Mouse (Mus musculus) regulatory T cell (primary cell): ENCODE results near the gene Slc15a3.

Experiments
- in situ Hi-C: fragments of 300-600 bp; cut with MboI, MseI; formaldehyde crosslinking; loops from one replicate; pipeline ENCODE4 v1.15.1; 2025; ENCODE audit warnings: high pct_unique_total_duplicates

Gene Slc15a3

DNA sequence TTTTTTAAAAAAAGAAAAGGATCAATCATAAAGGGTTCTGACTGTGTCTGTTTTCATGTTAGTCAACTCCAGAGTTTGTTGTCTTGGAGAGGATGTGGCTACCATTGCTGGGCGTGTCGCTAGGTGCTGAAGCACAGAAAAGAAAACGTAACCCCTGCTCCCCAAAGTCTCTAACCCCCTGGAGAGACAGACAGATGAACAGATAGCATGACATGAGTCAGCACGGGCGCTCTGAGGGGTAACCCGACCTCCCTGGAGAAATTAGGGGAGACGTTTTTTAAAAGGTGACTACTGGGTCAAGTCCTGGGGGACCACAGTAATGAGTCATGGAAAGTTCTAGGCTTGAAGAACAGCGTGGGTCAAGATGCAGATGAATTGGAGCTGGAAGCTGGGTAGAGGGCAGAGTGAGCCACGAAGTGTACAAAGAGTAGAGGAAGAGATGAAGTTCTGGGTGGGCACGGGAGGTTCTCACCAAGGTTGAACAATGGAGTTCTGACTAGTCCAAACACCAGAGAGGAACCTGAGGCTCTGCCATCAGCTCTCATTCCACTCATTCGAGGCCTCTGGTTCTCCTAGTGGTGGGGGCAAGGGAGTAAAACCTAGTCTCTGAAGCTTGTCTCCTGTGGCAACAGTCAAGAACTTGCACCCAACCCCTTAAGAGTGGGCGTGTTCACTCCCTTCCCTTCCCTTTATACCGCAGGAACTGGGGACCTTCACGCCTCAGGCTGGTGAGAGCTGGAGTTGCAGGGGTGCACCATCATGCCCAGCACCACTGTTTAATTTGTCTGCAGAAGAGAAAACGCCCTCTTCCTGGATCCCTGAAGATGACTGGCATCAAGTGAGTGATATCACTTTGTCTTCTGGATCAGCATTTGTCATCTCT, at the start of gene Slc15a3:
Gene Slc15a3 (plus strand): TSS at position 718 of the 883 bp plus-strand sequence.
- in situ Hi-C loops = no loop called here

DNA sequence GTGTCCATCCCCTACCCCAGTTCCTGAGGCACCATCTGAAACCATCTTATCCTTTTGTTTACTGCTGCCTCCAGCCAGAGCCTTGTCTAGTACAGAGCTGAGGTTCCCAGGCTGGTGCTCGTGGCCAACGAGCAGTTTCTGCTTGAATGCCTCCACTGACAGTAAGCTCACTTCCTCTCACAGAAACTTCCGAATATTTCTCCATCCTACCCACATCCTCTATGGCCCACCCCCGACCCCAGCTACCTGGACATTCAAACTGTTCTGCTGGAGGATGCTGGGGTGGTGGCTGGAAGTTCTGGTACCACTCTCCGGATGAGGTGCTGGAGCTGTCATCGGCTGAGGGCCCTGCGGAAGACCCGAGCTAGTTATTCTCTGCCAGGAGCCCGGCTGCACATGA, 49.2 kb upstream of the Slc15a3 start:
- in situ Hi-C loops = no loop called here

DNA sequence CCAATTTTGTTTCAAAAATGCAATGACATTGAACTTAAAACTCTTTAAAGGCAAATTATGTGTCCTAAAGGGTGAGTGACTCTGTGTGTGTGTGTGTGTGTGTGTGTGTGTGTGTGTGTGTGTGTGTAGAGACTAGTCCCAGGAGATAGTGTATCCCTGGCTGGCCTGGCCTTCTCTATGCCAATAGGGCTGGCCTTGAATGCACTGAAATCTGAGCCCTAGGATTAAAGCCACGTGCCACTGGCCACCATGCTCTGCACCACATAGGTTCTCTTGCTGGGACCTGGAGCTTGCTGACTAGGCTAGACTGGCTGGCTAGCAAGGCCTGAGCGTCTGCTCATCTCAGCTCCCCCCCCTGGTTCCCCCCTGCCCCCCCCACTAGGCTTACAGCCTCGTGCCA, 46.5 kb upstream of the Slc15a3 start:
- in situ Hi-C loops = no loop called here

DNA sequence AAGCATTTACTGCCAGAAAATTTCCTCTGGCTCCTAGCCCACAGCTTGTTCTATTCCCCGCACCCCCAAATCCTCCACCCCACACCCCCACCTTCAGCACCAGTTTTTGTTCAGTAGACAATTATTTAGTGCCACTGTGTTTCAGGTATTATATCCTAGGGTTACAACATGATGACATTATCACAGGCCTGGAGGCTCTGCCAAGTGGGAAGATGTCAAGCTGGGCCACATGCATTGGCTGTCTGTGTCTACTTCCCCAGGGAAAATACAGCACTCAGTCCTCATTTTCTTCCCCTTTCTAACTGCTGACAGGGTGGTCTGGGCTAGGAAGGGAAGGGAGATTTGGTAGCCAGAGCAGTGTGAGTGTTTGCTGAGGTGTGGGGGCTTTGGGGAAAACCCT, 44.6 kb upstream of the Slc15a3 start:
- in situ Hi-C loops = no loop called here

DNA sequence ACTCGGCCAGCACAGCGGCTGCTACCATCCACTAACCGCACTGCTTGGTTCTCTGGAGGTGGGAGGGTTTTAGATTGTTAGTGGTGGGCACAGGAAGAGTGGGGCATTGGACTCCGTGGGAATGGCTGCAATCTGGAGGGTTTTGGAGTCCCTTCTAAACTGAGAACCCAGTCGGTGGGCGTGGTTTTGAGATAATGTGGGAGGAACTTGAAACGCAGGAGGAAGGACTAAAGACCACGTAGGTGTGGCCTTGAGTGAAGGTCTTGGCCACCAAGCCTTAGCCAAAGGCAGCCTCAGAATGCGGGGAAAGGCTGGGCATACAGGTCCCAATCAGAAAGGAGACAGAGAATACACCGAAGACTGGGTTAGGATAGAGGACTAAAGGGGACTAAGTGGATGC, 41.0 kb upstream of the Slc15a3 start:
- in situ Hi-C loops = no loop called here

DNA sequence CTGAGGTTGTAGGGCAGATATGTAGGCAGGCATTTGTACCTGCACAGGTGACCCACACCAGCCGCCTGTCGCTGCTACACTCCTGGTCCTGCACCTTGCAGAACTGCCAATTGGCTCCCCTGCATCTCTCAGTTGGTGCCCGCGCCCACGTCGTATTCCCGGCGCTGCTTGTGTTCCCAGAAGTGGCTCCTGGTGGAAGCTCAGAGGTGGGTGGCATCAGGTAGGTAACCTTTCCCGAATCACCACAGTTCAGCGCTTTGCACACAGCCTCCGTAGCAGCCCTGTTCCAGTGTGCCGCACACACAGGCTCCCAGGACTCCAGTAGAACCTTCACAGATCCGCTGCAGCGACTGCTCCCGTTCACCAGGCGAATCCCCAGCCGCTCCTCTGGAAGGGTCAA, 40.4 kb upstream of the Slc15a3 start:
- in situ Hi-C loops = no loop called here

DNA sequence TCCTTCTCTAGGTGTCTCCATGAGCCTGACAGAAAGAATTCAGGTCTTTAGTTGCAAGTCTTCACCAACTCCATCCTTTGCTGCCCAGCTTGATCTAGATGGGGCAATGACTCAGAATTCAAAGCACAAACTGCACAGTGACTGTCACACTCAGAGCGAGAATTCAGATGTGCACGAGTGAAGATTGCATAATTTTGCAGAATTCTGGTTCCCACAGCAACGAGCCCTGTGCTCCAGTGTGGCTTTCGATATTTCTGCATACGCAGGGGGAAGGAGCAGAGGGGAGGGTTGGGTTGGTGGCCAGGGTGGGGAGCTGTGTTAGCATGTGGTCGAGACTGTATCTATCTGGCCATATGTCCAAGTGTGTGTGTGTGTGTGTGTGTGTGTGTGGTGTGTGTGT, 38.5 kb upstream of the Slc15a3 start:
- in situ Hi-C loops = no loop called here

DNA sequence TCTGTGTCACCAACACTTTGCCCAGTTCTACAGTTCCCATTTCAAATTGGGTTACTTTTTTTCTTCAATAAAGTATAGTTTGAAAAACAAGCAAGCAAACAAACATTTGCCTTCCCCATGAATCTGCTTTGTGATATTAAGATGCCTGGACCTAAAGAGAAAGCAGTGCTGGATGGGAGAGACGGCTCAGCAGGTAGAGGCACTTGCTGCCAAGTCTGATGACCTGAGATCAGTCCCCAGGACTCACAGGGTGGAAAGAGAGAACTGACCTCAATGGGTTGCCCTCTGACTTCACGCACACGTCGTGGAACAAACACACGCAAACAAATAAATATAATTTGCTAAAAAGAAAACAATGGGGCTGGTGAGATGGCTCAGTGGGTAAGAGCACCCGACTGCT, 37.6 kb upstream of the Slc15a3 start:
- in situ Hi-C loops = no loop called here

DNA sequence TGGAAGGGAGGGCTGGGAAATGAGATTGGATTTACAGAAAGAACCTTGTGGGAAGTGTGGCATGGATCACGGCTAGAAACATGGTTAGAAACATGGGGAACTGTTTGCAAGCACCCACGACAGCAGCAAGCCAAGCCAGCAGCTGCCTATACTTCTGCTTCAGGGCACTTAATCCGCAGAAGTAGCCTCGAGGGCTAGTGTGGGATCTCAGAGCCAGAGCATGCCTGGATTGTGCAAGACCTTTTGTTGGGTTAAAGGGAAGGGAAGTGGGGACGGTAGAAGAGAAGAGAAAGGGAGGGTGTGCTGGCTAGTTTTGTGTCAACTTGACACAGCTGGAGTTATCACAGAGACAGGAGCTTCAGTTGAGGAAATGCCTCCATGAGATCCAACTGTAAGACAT, 35.8 kb upstream of the Slc15a3 start:
- in situ Hi-C loops = no loop called here

DNA sequence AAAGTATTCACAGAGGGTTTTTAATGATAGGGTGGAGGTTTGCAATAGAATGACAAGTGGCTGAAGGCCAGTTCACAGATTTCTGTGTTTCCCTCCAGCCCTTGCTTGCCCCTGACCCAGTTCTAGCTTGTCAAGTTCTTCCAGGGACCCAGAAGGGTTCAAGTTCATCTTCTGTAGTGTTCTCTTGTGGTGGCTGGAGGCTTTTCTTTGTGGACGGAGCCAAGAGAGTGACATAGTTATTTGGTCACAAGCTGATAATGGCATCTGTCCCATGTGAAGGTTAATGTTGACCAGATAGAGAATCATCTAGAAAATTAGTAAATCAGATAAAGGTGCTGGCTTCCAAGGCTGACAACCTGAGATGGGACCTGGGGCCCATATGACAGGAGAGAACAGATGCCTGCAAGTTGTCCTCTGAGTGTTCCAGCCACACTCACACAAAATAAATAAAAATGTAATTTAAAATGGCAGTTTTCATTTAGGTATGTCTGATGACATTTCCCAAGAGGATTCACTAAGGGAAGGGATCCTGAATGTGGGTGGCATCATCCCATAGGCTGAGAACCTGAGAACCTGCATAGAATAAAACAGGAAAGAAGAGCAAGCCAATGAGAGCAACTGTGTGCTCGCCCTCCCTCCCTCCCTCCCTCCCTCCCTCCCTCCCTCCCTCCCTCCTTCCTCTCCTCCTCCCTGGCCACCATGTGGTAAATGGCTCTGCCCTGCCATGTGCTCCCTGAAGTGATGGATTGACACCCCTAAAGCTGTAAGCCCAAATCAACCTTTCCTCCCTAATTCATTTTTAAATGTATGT, 34.5 kb upstream of the Slc15a3 start:
- in situ Hi-C loops = no loop called here

DNA sequence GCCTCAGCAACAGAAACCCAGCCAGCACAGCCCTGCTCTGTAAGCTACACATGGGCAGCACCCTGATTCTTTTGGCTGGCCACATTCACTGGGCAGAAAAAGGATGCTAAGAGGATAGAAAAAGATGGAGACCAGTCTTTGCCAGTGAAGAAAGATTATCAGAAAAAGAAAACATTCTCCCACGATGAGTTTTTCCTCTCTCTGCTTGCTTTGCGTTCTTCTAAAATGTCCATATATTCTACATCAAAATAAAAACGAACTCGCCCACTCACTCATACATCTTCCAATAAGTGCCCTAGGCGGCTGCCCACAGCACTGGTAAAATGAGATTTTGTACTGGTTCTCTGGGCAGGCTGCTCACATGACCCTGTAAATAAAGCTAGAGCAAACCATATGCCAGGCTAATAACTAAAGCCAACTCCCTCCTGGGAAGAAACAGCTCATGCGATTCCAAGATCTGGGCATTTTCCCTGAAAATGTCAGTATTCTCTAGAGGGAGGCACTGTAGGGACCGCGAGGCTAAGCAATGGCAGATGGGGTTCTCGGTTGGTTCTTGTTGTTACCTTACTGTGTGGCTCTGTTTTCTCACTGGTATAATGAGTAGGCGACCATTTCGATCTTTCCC, 33.8 kb upstream of the Slc15a3 start:
- in situ Hi-C loops = no loop called here

DNA sequence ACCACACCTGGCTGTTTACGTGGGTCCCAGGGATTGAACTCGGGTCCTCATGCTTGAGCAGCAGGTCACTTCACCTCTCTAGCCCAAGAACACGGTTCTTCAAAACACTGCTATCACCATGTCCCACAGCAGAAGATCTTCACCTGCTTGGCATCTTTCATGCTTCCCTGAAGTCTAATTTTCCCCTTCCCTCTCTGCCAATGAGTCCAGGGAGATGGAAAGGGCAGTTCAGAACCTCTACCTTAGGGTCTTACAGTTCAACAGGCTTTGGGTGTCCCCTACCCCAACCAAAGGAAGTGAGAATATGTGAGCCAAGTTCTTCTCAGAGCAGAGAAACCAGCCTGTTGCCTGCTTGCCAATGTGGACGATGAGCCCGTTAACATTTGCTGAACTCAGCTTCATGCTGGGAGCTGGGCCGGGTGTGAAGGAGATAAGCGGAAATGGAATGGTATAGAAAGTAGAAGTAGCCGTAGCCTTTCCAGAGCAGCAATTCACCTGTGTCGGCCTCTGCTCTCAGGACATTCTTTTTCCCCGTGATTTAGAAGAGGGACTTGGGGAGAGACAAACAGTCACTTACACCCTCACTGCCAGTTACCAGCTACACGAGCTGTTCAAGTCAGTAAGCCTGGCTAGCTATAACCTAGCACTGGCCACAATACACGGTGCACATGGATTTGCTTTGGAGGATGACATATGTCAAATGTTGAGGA, 30.8 kb upstream of the Slc15a3 start:
- in situ Hi-C loops = no loop called here

DNA sequence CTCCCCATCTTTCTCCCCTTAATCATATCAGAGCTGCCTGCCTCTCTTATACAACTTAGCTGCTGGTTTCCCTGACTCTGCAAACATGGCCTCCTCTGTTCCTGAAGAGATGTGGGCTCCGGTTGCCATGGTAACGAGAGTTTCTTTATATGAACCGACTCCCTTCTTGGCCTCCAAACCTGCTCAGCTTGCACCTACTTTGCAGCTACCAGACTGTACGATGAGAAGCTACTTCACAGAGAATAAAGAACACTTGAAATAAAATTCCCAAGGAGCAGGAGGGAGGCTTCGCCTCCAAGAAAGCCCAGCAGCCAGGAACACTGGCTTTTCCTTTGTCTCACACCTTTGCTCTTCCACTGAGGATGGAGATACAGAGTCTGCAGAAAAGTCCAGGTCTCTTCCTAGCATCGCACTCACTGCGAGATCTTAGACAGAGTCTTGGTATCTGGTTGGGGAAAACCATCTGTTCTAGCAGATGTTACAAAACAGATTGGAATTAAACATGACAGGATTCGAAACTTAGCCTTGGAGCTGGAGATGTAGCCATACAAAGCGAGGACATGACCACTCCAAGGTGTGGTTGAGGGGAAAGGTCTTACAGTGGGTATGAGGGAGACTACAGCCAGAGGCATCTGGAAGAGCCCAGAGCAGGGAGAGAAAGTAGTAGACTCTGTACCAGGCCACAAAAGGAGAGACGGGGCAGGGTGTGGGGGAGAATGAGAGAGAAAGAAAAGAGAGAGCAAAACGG, 29.9 kb upstream of the Slc15a3 start:
- in situ Hi-C loops = no loop called here

DNA sequence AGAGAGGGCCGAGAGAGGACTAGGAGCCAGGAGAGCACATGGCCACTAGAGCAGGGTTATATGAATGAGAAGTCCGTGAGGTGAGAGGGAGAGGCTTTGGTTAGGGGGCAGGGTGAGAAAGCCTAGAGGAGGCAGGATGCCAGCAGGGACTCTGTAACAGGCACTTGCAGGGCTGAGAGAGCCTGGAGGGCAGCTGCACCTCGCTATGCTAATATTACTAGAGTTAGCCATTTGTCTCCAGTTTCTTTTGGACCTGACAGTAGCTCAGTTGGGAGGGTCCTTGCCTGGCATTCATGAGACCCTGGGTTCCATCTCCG, 29.4 kb upstream of the Slc15a3 start:
- in situ Hi-C loops = no loop called here

DNA sequence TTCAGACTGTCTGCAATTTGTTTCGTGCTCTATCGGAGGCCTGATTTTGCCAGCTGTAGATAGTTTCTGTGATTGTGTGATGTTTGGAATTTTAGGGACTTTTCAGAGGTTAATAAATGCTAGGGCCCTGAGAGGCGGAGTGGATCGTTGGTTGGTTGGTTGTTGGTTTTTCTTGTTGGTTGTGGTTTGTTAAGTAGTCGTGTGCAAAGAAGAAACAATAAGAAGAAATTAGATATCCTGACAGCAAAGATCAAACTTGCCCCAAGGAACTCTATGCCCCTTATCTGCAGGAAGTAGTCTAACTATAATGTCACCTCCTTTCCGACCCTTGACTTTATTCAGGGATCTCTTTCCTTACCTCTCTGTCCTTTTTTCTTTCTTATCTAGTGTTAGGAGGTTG, 28.1 kb upstream of the Slc15a3 start:
- in situ Hi-C loops = no loop called here

DNA sequence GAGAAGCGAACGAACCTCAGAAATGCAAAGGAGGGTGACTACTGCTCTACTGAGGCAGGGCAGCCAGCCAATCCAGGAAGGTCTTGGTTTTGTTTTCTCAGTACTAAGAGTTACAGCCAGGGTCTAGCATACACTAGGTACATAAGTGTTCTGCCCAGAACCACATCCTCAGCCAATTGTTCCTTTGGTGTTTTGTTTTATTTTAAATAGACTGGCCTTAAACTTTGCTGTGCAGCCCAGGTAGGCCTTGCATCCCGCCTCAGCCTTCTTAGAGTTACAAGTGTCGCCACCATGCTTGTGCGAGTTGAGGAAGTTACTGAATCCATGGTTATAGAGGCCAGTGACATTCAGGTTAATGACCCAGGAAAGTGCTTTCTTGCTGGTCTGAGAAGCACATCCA, 26.5 kb upstream of the Slc15a3 start:
- in situ Hi-C loops = no loop called here

DNA sequence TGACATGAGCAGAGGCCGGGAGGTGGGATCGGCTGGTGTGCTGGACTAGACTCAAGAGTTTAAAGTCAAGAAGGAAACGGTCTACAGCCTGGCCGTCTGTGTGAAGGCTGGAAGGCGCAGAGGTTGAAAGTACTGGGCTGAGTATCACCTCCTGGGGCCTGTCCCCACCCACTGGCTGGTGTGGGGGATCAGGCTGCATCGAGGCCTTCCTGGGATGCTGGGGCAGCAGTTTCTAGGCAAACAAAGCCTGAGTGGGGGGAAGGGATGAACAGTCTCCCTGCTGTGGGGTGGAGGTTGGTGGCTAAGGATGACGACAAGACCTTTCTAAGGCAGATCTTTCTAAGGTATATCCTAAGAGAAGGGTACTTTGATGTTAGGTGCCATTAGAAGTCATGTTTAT, 25.6 kb upstream of the Slc15a3 start:
- in situ Hi-C loops = no loop called here

DNA sequence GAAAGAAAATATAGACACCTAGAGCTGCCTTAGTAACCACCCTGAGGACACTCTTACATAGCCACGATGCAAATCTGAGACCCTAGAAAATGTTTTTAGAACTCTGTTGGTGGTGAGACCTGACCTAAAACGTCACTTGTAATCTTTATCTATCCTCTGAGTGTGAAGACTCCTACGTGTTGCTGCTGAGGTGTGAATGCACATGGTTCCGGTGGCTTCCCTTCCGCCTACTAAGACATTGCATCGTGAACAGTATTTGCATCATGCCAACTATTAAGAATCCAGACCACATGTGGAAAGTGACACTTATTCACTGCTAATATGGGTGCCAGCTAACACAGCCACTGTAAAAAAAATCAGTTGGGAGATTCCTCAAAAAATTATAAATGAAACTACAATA, 23.7 kb upstream of the Slc15a3 start:
- in situ Hi-C loops = no loop called here

DNA sequence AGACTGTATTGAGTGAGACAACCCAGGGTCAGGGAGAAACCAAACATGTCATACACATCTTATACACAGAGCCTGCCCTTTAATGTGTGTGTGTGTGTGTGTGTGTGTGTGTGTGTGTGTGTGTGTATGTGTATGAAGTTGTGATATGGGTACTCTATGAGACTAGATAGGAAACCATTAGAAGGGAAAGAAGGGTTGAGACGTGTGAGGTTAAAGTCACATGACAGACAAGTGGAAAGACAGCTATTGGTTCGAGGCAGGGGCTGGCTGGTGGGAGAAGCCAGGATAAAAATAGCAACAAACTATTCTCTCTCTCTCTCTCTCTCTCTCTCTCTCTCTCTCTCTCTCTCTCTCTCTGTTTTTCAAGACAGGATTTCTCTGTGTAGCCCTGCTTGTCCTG, 23.1 kb upstream of the Slc15a3 start:
- in situ Hi-C loops = no loop called here

DNA sequence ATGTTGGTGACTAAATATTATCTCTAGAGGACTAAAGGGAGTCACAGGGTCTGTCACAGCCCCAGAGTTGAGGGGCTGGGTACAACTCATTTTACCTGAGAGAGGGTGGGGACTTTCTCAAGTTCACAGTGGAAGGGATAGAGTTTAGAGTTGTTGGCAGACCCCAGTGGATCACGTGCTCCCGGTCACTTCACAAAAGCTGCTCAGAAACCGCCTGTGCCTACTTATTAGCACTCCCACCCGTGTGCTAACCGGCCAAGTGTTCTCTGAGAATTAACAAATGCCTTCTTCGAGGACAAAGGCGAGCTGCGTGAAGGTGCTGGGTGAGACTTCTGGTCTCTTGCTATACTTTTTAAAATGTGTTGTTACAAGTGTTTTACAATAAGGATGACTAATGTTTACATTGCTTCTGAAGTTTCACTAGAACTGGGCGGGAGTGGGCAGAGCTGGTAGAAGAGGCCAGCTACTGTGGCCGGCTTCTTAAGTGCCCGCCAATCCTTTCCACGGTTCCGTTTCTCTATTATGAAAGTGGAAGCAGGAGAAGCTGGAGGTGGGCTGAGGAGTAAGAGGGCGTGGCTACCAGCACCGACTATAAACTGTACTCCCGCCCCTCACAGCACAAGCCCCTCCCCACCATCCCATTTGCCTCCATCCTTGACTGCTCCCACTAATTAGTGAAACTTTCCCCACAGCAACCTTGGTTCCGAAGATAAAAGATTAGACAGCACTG, 21.1 kb upstream of the Slc15a3 start:
- in situ Hi-C loops = no loop called here

DNA sequence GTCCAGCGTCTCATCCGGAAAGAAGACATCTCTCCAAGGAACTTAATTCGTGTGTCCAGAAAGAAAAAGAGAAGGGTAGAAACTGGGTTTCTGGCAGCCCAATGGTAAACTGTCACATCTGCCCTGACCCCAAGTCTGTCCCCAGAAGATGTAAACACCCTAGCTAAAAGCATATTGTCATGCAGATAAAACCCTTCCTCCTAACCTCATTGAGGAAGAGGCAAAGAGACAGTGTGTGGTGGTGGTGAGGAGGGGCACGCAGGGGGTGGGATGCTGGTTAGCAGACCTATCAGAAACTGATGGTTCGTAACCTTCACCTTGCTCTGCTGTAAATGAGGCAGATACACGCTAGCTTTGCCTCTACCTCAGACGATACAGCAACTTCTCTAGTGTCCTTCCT, 18.2 kb upstream of the Slc15a3 start:
- in situ Hi-C loops = no loop called here
